Mouse (Mus musculus): ENCODE data around the gene Plac1. TPM values are rescaled to one million over a fixed set of nuclear protein-coding genes. Genes with fewer than 3 reads are reported as not detected.

Gene Plac1
- polyA plus RNA-seq, 1 experiment from 2014 or later = 9.8 TPM

- DNase-seq (ENCODE audit: low spot score) (no peak), ATAC-seq (ENCODE audit: insufficient number of reproducible peaks, low FRiP score, low TSS enrichment, low read depth) (no peak)
- H3K9me3 ChIP-seq (ENCODE audit: control insufficient read depth, low read length) = no peaks in the 10 kb centered on the region
- WGBS = 55% methylated on average over 4 of the region's 4 CpGs
- no peak overlapping the region for H3K9ac ChIP-seq (ENCODE audit: low read length)
- no peaks in the 10 kb centered on the region for H3K36me3 ChIP-seq (ENCODE audit: control insufficient read depth, insufficient read depth, low read length)
- H3K27me3 ChIP-seq (ENCODE audit: control insufficient read depth, insufficient read depth, low read length) = no peaks in the 10 kb centered on the region
- H3K4me3 ChIP-seq (ENCODE audit: low read depth, low read length) = no peak overlapping the region
- no peaks in the 10 kb centered on the region for H3K4me1 ChIP-seq (ENCODE audit: control insufficient read depth, insufficient read depth, low read length)
- H3K4me2 ChIP-seq (ENCODE audit: low read depth, severe bottlenecking) = no peak overlapping the region
- peak overlapping the region; percentile 45; the same call in 1 of the 2 replicates for H3K27ac ChIP-seq (replicated peaks; ENCODE audit: low read depth, low read length)
Measured at GRCm38 (mm10) chrX:53098293-53098692, 141.6 kb downstream of the Plac1 start.

DNA sequence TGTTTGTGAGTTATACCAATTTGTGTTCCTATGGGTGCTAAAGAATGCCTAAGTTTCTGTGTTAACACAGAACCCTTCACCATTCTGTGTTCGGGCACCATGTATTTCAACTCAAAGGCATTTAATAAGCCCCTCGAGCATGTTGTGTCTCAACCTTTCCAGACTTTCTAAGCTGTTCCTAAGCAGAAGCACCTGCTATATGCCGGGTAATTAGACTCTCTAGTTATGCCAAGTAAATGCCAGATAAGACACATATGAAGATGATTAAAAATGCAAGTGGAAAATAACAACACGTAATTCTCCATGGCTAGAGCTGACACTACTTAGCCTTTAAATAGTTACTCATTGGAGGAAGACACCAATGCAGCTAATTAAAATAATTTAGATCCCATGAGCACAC, 142.1 kb downstream of the Plac1 start:
- Histone ChIP-seq H3K36me3 (ENCODE audit: control insufficient read depth, insufficient read depth, low read length) (no peaks in the 10 kb centered on the region), H3K4me3 (ENCODE audit: low read depth, low read length) (no peak overlapping the region), H3K27me3 (ENCODE audit: control insufficient read depth, insufficient read depth, low read length) (no peaks in the 10 kb centered on the region), H3K4me1 (ENCODE audit: control insufficient read depth, insufficient read depth, low read length) (no peaks in the 10 kb centered on the region), H3K4me2 (ENCODE audit: low read depth, severe bottlenecking) (no peak overlapping the region), H3K9me3 (ENCODE audit: control insufficient read depth, low read length) (no peaks in the 10 kb centered on the region), H3K9ac (ENCODE audit: low read length) (no peak overlapping the region), H3K27ac (replicated peaks; ENCODE audit: low read depth, low read length) (no peak overlapping the region)
- WGBS = 52% methylated on average over 4 of the region's 4 CpGs
- no peak for DNase-seq (ENCODE audit: low spot score)
- no peak for ATAC-seq (ENCODE audit: insufficient number of reproducible peaks, low FRiP score, low TSS enrichment, low read depth)

DNA sequence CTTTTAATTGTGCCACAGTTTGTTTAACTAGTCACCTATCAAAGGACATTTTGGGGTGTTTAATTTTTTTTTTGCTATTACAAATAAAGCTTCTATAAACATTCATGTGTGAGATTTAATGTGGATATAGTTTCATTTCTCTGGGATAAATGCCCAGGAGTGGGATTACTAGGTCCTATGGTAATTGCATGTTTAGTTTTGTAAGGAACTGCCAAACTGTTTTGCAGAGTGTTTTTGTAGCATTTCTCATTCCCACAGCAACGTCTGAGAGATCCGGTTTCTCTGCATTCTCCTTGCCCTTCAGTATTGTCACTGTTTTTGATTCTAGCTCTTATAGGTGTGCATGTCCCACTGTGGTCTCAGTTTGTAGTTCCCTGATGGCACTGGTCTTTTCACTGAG, 146.5 kb downstream of the Plac1 start:
- Histone ChIP-seq H3K4me1 (ENCODE audit: control insufficient read depth, insufficient read depth, low read length) (no peaks in the 10 kb centered on the region), H3K9ac (ENCODE audit: low read length) (no peak overlapping the region), H3K4me2 (ENCODE audit: low read depth, severe bottlenecking) (no peak overlapping the region), H3K27ac (replicated peaks; ENCODE audit: low read depth, low read length) (no peak overlapping the region), H3K9me3 (ENCODE audit: control insufficient read depth, low read length) (no peaks in the 10 kb centered on the region), H3K27me3 (ENCODE audit: control insufficient read depth, insufficient read depth, low read length) (no peaks in the 10 kb centered on the region), H3K36me3 (ENCODE audit: control insufficient read depth, insufficient read depth, low read length) (no peaks in the 10 kb centered on the region), H3K4me3 (ENCODE audit: low read depth, low read length) (no peak overlapping the region)
- no peak for DNase-seq (ENCODE audit: low spot score)
- ATAC-seq (ENCODE audit: insufficient number of reproducible peaks, low FRiP score, low TSS enrichment, low read depth) = no peak
- WGBS = 69% methylated on average over 2 of the region's 2 CpGs

GRCm38 (mm10) chrX:53088663-53089292, 151.1 kb downstream of the Plac1 start:
- no peak overlapping the region for H3K4me3 ChIP-seq (ENCODE audit: low read depth, low read length)
- DNase-seq (ENCODE audit: low spot score) (peak; percentile 30), ATAC-seq (ENCODE audit: insufficient number of reproducible peaks, low FRiP score, low TSS enrichment, low read depth) (no peak)
- H3K27me3 ChIP-seq (ENCODE audit: control insufficient read depth, insufficient read depth, low read length) = 0 out of 2 replicates have a peak, but pooled peaks cover 3% of the 10 kb centered on the region
- H3K9me3 ChIP-seq (ENCODE audit: control insufficient read depth, low read length) = no peaks in the 10 kb centered on the region
- no peak overlapping the region for H3K9ac ChIP-seq (ENCODE audit: low read length)
- no peak overlapping the region for H3K4me2 ChIP-seq (ENCODE audit: low read depth, severe bottlenecking)
- no peaks in the 10 kb centered on the region for H3K4me1 ChIP-seq (ENCODE audit: control insufficient read depth, insufficient read depth, low read length)
- WGBS = 53% methylated on average over 5 of the region's 5 CpGs
- H3K36me3 ChIP-seq (ENCODE audit: control insufficient read depth, insufficient read depth, low read length) = no peaks in the 10 kb centered on the region
- peak overlapping the region; percentile 21; the same call in 1 of the 2 replicates for H3K27ac ChIP-seq (replicated peaks; ENCODE audit: low read depth, low read length)

DNA sequence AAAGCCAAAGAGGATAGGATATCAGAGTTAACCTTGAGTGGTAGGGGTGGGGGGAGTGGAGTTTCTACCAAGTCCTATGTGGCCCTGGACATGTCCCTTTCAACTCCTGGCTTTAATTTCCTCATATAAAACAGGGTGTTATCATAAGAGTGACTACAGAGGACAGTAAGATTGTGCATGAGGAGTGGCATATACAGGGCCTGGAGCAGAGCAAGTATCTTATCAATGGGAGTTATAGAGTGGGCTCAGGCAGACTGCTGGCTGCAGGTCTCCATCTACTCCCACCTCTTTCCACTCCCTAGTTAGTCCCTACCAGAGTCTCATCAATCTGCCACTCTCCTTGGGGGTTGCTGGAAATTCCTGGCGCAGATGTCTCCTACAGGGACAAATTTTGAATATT, 152.7 kb downstream of the Plac1 start:
- 74% methylated on average over 1 of the region's 1 CpGs for WGBS
- Histone ChIP-seq H3K36me3 (ENCODE audit: control insufficient read depth, insufficient read depth, low read length) (no peaks in the 10 kb centered on the region), H3K9me3 (ENCODE audit: control insufficient read depth, low read length) (no peaks in the 10 kb centered on the region), H3K4me3 (ENCODE audit: low read depth, low read length) (no peak overlapping the region), H3K4me2 (ENCODE audit: low read depth, severe bottlenecking) (no peak overlapping the region), H3K27ac (replicated peaks; ENCODE audit: low read depth, low read length) (no peak overlapping the region), H3K27me3 (ENCODE audit: control insufficient read depth, insufficient read depth, low read length) (0 out of 2 replicates have a peak, but pooled peaks cover 3% of the 10 kb centered on the region), H3K9ac (ENCODE audit: low read length) (no peak overlapping the region), H3K4me1 (ENCODE audit: control insufficient read depth, insufficient read depth, low read length) (no peaks in the 10 kb centered on the region)
- DNase-seq (ENCODE audit: low spot score) (no peak), ATAC-seq (ENCODE audit: insufficient number of reproducible peaks, low FRiP score, low TSS enrichment, low read depth) (no peak)

- H3K4me2 ChIP-seq (ENCODE audit: low read depth, severe bottlenecking) = no peak overlapping the region
- WGBS = 39% methylated on average over 5 of the region's 5 CpGs
- H3K4me1 ChIP-seq (ENCODE audit: control insufficient read depth, insufficient read depth, low read length) = no peaks in the 10 kb centered on the region
- ATAC-seq (ENCODE audit: insufficient number of reproducible peaks, low FRiP score, low TSS enrichment, low read depth) (peak; percentile 67; the same call in 1 of the 2 replicates), DNase-seq (ENCODE audit: low spot score) (peak; percentile 45)
- no peak overlapping the region for H3K4me3 ChIP-seq (ENCODE audit: low read depth, low read length)
- H3K27ac ChIP-seq (replicated peaks; ENCODE audit: low read depth, low read length) = no peak overlapping the region
- no peak overlapping the region for H3K9ac ChIP-seq (ENCODE audit: low read length)
- no peaks in the 10 kb centered on the region for H3K9me3 ChIP-seq (ENCODE audit: control insufficient read depth, low read length)
- H3K27me3 ChIP-seq (ENCODE audit: control insufficient read depth, insufficient read depth, low read length) = 0 out of 2 replicates have a peak, but pooled peaks cover 3% of the 10 kb centered on the region
- no peaks in the 10 kb centered on the region for H3K36me3 ChIP-seq (ENCODE audit: control insufficient read depth, insufficient read depth, low read length)
Measured at GRCm38 (mm10) chrX:53085559-53085958, 154.4 kb downstream of the Plac1 start.

DNA sequence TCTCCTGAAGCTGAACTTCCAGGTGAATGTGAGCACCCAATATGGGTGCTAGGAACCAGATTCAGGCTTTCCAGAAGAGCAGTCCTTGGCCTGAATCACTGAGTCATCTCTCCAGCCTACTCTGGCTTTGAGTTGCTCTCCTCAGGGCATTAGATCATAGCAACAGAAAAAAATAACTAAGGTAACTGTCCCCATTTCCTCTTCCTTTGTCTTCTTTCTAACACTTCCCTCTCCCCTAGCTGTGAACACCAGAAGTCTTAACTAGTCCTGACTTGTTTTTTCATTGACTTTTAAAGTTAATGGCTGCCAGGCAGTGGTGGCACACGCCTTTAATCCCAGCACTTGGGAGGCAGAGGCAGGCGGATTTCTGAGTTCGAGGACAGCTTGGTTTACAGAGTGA, 175.5 kb downstream of the Plac1 start:
- H3K9ac ChIP-seq (ENCODE audit: low read length) = no peak overlapping the region
- no peaks in the 10 kb centered on the region for H3K4me1 ChIP-seq (ENCODE audit: control insufficient read depth, insufficient read depth, low read length)
- ATAC-seq (ENCODE audit: insufficient number of reproducible peaks, low FRiP score, low TSS enrichment, low read depth) = no peak
- DNase-seq (ENCODE audit: low spot score) = no peak
- 89% methylated on average over 3 of the region's 3 CpGs for WGBS
- no peak overlapping the region for H3K4me2 ChIP-seq (ENCODE audit: low read depth, severe bottlenecking)
- no peaks in the 10 kb centered on the region for H3K36me3 ChIP-seq (ENCODE audit: control insufficient read depth, insufficient read depth, low read length)
- no peak overlapping the region for H3K27ac ChIP-seq (replicated peaks; ENCODE audit: low read depth, low read length)
- H3K9me3 ChIP-seq (ENCODE audit: control insufficient read depth, low read length) = no peaks in the 10 kb centered on the region
- no peak overlapping the region for H3K4me3 ChIP-seq (ENCODE audit: low read depth, low read length)
- no peaks in the 10 kb centered on the region for H3K27me3 ChIP-seq (ENCODE audit: control insufficient read depth, insufficient read depth, low read length)

GRCm38 (mm10) chrX:53059426-53060007, 180.4 kb downstream of the Plac1 start:
- peak overlapping the region; percentile 57 for H3K4me2 ChIP-seq (ENCODE audit: low read depth, severe bottlenecking)
- 20% methylated on average over 11 of the region's 11 CpGs for WGBS
- H3K4me3 ChIP-seq (ENCODE audit: low read depth, low read length) = no peak overlapping the region
- no peaks in the 10 kb centered on the region for H3K36me3 ChIP-seq (ENCODE audit: control insufficient read depth, insufficient read depth, low read length)
- H3K9ac ChIP-seq (ENCODE audit: low read length) = no peak overlapping the region
- 0 out of 2 replicates have a peak, but pooled peaks cover 4% of the 10 kb centered on the region for H3K27me3 ChIP-seq (ENCODE audit: control insufficient read depth, insufficient read depth, low read length)
- ATAC-seq (ENCODE audit: insufficient number of reproducible peaks, low FRiP score, low TSS enrichment, low read depth) = no peak
- H3K4me1 ChIP-seq (ENCODE audit: control insufficient read depth, insufficient read depth, low read length) = no peaks in the 10 kb centered on the region
- DNase-seq (ENCODE audit: low spot score) = no peak
- H3K9me3 ChIP-seq (ENCODE audit: control insufficient read depth, low read length) = no peaks in the 10 kb centered on the region
- H3K27ac ChIP-seq (replicated peaks; ENCODE audit: low read depth, low read length) = no peak overlapping the region

Measured in limb, embryonic 11.5 days (tissue).